Mouse (Mus musculus) brain, embryonic 18.5 days (tissue): ENCODE data around the gene Cfhr1.

Experiments
- DNase-seq: peaks from one replicate; pipeline ENCODE4 v3.0.0-alpha.2; 2012; ENCODE audit warnings: low read depth, low spot score

The Cfhr1 gene

DNA sequence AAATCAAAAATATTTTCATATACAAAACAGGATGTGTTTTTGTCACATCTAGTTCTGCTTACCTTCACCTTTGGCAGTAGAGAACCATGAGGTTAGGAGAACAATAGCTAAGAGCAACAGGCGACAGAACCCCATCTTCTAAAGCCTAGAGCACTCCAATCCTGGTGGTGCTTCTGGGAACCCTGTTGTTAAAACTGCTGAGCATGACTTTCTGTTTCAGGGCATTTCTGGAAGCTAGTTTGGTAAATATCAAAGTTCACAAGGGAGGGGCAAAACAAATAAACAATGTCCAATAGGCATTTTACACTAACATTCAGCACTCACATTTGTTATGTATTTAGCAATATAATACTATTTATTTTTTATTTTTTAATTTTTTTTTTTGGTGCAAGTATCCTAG, at the start of gene Cfhr1:
Cfhr1 (minus strand) TSS at position 249 of the 400 bp plus-strand sequence.
- DNase-seq, result no peak

DNA sequence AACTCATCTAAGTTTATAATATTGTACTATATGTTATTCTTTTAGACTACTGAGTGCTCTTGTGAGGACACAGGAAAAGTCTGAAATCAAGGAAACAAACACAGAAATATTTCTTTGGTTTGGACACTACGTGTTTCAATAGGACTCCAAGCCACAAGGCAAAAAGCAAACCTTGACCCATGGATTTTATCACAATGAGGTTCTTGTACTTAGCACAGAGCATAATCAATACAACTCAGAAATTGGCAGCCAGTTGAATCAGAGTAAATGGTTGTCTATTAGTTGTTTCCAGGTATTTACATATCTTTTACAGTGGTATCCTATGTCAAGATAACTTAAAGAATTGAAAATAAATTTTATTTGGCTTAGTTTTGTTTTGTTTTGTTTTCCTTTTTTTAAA, 8.8 kb downstream of the Cfhr1 start:
- DNase-seq, result no peak

DNA sequence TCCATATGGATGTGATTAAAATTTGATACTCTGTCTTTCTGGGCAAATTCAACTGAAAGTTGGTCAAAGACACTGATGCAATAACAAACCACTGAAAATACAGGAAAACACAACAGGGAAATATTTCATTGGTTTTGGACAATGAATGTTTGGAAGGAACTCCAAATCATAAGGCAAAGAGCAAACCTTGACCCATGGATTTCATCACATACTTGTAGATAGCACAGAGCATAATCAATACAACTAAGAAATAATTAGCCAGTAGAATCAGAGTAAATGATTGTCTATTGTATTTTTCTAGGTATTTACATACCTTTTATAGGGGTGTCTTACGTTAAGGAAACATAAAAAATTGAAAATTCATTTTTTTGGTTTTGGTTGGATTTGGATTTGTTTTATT, 11.5 kb downstream of the Cfhr1 start:
- no peak for DNase-seq

DNA sequence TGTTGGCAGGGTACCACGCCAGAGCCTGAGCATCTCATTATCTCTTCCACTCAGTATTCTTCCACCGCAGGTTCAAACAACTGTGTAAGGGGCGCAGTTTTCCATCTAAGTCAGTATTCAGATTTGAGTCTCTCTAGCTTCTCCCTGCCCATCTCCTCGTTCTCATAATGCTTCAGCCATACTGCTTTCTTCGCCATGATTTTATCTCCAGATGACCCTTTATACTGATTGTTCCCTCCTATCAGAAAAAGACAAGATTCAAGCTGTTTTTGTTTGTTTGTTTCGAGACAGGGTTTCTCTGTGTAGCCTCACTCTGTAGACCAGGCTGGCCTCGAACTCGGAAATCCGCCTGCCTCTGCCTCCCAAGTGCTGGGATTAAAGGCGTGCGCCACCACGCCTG, 45.5 kb downstream of the Cfhr1 start:
- no peak for DNase-seq

DNA sequence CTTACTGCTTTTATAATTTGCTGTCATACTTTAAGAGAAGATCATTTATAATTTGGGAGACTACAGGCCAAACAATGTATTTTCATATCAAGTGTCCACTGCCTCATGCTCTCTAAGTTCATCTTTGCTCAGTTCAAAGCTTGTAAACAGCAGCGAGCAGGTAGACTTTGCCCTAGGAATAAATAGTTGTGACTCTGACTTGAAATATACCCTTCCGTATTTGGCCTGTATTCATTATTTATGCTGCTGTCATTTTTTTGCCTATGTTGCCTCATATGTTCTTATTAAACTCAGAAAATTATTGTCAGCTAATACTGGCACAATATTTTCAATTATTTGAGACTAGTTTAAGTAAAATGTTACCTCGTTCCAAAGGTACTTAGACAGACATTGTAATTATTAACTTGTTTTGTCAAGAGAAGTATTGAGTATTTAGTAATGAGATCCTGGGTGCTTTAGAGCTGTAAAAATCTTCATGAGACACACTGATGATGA, 58.8 kb downstream of the Cfhr1 start, which contains the start of gene F13b:
F13b (plus strand) TSS at position 445 of the 495 bp plus-strand sequence.
- DNase-seq, result no peak

DNA sequence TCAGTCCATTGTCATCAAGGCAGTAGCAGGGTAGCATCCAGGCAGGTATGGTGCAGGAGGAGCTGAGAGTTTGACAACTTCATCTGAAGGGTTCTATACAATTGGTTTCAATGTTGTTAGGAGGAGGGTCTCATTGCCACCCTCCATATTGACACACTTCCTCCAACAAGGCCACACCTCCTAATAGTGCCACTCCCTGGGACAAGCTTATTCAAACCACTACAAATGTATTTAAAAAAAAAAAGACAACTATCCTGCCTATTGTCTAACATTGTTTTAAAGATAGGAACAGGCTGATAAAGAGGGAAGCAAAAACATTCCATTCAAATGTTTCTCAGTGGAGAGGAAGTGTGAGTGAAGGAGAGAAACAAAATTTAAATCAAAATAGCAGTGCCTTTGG, 60.3 kb downstream of the Cfhr1 start:
- no peak for DNase-seq
